Mouse (Mus musculus) layer of hippocampus, adult 8-10 months (tissue): ENCODE measurements at regions not wholly inside any gene's neighbourhood (a gene's known extent, or its start where the extent isn't known, plus 50 kb on each side); places are given as distances from the start of the nearest gene placed in this dataset.

Experiments used
- DNase-seq, 2 experiments: peaks; one replicate each; pipeline ENCODE4 v3.0.0; 2022; ENCODE audit warnings: low spot score in 2 of 2
- microRNA-seq, 2 experiments: library from miRNA; unstranded; fragments of <30 nt; microRNA quantifications; one replicate each; pipeline ENCODE4 v1.2.0; 2022

- no peak for DNase-seq
Measured at GRCm38 (mm10) chr4:33786958-33787357, 137.4 kb upstream of the Cnr1 start.

GRCm38 (mm10) chr4:33793398-33793797 is 131.0 kb upstream of the Cnr1 start:
- DNase-seq, result no peak

- no peak for DNase-seq
Measured at GRCm38 (mm10) chr4:33795461-33795860, 128.9 kb upstream of the Cnr1 start.

GRCm38 (mm10) chr4:33797964-33798363 is 126.4 kb upstream of the Cnr1 start:
- DNase-seq, result no peak

GRCm38 (mm10) chr4:33798654-33799053 is 125.7 kb upstream of the Cnr1 start:
- no peak for DNase-seq

- no peak for DNase-seq
Measured at GRCm38 (mm10) chr4:33799110-33799509, 125.3 kb upstream of the Cnr1 start.

GRCm38 (mm10) chr4:33799831-33800230 is 124.6 kb upstream of the Cnr1 start:
- DNase-seq, result no peak

GRCm38 (mm10) chr4:33812338-33812737 is 112.1 kb upstream of the Cnr1 start:
- no peak for DNase-seq

GRCm38 (mm10) chr4:33823850-33824249 is 100.5 kb upstream of the Cnr1 start:
- DNase-seq, result no peak

- DNase-seq, result no peak
Measured at GRCm38 (mm10) chr4:33833134-33833533, 91.3 kb upstream of the Cnr1 start.

- DNase-seq, result no peak
Measured at GRCm38 (mm10) chr4:33838436-33838835, 86.0 kb upstream of the Cnr1 start.

- no peak for DNase-seq
Measured at GRCm38 (mm10) chr4:33840119-33840518, 84.3 kb upstream of the Cnr1 start.

GRCm38 (mm10) chr4:33845611-33846395 is 78.6 kb upstream of the Cnr1 start:
- no peak for DNase-seq

GRCm38 (mm10) chr4:33850249-33850648 is 74.1 kb upstream of the Cnr1 start:
- no peak for DNase-seq

- DNase-seq, result no peak
Measured at GRCm38 (mm10) chr4:33852294-33852693, 72.1 kb upstream of the Cnr1 start.

GRCm38 (mm10) chr4:33855112-33855511 is 69.3 kb upstream of the Cnr1 start:
- no peak for DNase-seq

GRCm38 (mm10) chr4:33867126-33867525 is 57.3 kb upstream of the Cnr1 start:
- no peak for DNase-seq

GRCm38 (mm10) chr4:33869317-33869716 is 55.1 kb upstream of the Cnr1 start:
- DNase-seq, result no peak

Small RNA genes lying in the stretch of these regions (microRNA-seq; reads per million reads assigned to microRNA genes)
- gene Gm23304, result 0 reads per million in 2 experiments
